In genomic region chr3:53166001-53166400, GRCm38 (mm10) we compare ENCODE assay signal across 11 mouse cellular contexts.
DNase-seq lines count a peak whose midpoint lies in the region; ATAC-seq and TF ChIP-seq lines count a peak whose summit lies in the region.
"Had no signal": no experiment of that assay in that cellular context is flagged by ENCODE, and none has a peak within 500 bp of the region (broad histone marks: within the 10 kb centered on the region; RNA-seq: fewer than 3 reads in every experiment).

No protein-coding gene starts in this region.

- no peaks in the 10 kb centered on the region for H3K9me3 ChIP-seq in hindbrain, embryonic 14.5 days (ENCODE audit: control insufficient read depth, low read length)
- no peaks in the 10 kb centered on the region for H3K9me3 ChIP-seq in lung, postnatal 0 days (ENCODE audit: low read length)
- H3K9me3 ChIP-seq: neural tube, embryonic 12.5 days had no signal

- no peaks in the 10 kb centered on the region for H3K27me3 ChIP-seq in hindbrain, embryonic 14.5 days (ENCODE audit: control insufficient read depth, insufficient read depth, low read length)
- no peaks in the 10 kb centered on the region for H3K27me3 ChIP-seq in lung, postnatal 0 days (replicated peaks; ENCODE audit: insufficient read depth, low read length)
- H3K27me3 ChIP-seq: neural tube, embryonic 12.5 days had no signal

- TF ChIP-seq CTCF in lung, postnatal 0 days (IDR thresholded peaks at IDR 0.05) = no peak

- no peak overlapping the region for H3K9ac ChIP-seq in hindbrain, embryonic 14.5 days
- no peak overlapping the region for H3K9ac ChIP-seq in lung, postnatal 0 days (replicated peaks; ENCODE audit: low read depth)
- H3K9ac ChIP-seq: neural tube, embryonic 12.5 days had no signal

- no peak overlapping the region for H3K4me2 ChIP-seq in hindbrain, embryonic 14.5 days (replicated peaks)
- H3K4me2 ChIP-seq in lung, postnatal 0 days (replicated peaks; ENCODE audit: low read depth, low read length) = no peak overlapping the region
- H3K4me2 ChIP-seq: neural tube, embryonic 12.5 days had no signal

- 43% methylated on average over 8 of the region's 8 CpGs for WGBS in hindbrain, embryonic 14.5 days
- 28% methylated on average over 8 of the region's 8 CpGs for WGBS in lung, postnatal 0 days

- TF ChIP-seq EP300 in lung, postnatal 0 days (IDR thresholded peaks at IDR 0.05) = peak; percentile 32; the same call in 1 of the 2 replicates

- H3K4me3 ChIP-seq in hindbrain, embryonic 14.5 days (replicated peaks; ENCODE audit: low read length) = no peak overlapping the region
- H3K4me3 ChIP-seq in lung, postnatal 0 days (ENCODE audit: low read depth, low read length) = no peak overlapping the region
- H3K4me3 ChIP-seq: neural tube, embryonic 12.5 days had no signal

- no peak for ATAC-seq in hindbrain, embryonic 14.5 days (ENCODE audit: low FRiP score)
- peak; percentile 81 for ATAC-seq in lung, postnatal 0 days
- ATAC-seq: inflammation-experienced regulatory T-cells, adult 6 months had no signal

- H3K27ac ChIP-seq in hindbrain, embryonic 14.5 days = peak overlapping the region; percentile 26; the same call in 1 of the 2 replicates
- no peak overlapping the region for H3K27ac ChIP-seq in lung, postnatal 0 days (ENCODE audit: low read length)
- H3K27ac ChIP-seq: neural tube, embryonic 12.5 days had no signal

- H3K36me3 ChIP-seq in hindbrain, embryonic 14.5 days (replicated peaks; ENCODE audit: control insufficient read depth, insufficient read depth) = no peaks in the 10 kb centered on the region
- H3K36me3 ChIP-seq in lung, postnatal 0 days (ENCODE audit: insufficient read depth, low read length) = no peaks in the 10 kb centered on the region
- H3K36me3 ChIP-seq: neural tube, embryonic 12.5 days had no signal

- 0 out of 2 replicates have a peak, but pooled peaks cover 4% of the 10 kb centered on the region for H3K4me1 ChIP-seq in hindbrain, embryonic 14.5 days (replicated peaks; ENCODE audit: control insufficient read depth, insufficient read depth, low read length)
- H3K4me1 ChIP-seq in lung, postnatal 0 days (ENCODE audit: insufficient read depth, low read depth, low read length) = peaks cover 2% of the 10 kb centered on the region
- H3K4me1 ChIP-seq: neural tube, embryonic 12.5 days had no signal

- peak; percentile 21 for DNase-seq in gastrocnemius, postnatal 25 days
- no peak for DNase-seq in gastrocnemius, postnatal 4 days (ENCODE audit: low spot score in 2 of 2)
- peak; percentile 98 for DNase-seq in heart, adult 11 months
- DNase-seq in hindbrain, embryonic 14.5 days (ENCODE audit: low spot score) = no peak
- DNase-seq in lung, postnatal 0 days (ENCODE audit: low spot score) = peak; percentile 75
- no peak for DNase-seq in thymus, postnatal 4 days
- DNase-seq in left cerebral cortex, adult 8-10 months (ENCODE audit: low spot score in 2 of 2) = no peak
- no peak for DNase-seq in MN1 (ENCODE audit: low spot score)
- DNase-seq: thymus, postnatal 14 days had no signal

Comparison
In these comparisons a context has a peak if more than half of its experiments do, and no peak if none do; other contexts are left out.
1. DNase-seq: peak in gastrocnemius, postnatal 25 days (single experiment), heart, adult 11 months (single experiment) and lung, postnatal 0 days (single experiment); none in gastrocnemius, postnatal 4 days (0 of 2), hindbrain, embryonic 14.5 days (single experiment), thymus, postnatal 4 days (single experiment), left cerebral cortex, adult 8-10 months (0 of 2) and MN1 (single experiment).